Mouse (Mus musculus) ovary, adult 18-20 months (tissue): ENCODE results near the gene Sbk2.
"Not testable (repeated sequence)": the region's sequence is repeated elsewhere in the genome, so short reads cannot be mapped to it uniquely, and the experiment has no call there.

Source experiments
- DNase-seq: peaks from one replicate; pipeline ENCODE4 v3.0.0; 2022; ENCODE audit warnings: low spot score, mixed read lengths

Gene Sbk2

GRCm38 (mm10) chr7:4964272-4964671 lies at the start of gene Sbk2:
Sbk2 (minus strand) TSS chr7:4964406.
- DNase-seq: peak; percentile 76

DNA sequence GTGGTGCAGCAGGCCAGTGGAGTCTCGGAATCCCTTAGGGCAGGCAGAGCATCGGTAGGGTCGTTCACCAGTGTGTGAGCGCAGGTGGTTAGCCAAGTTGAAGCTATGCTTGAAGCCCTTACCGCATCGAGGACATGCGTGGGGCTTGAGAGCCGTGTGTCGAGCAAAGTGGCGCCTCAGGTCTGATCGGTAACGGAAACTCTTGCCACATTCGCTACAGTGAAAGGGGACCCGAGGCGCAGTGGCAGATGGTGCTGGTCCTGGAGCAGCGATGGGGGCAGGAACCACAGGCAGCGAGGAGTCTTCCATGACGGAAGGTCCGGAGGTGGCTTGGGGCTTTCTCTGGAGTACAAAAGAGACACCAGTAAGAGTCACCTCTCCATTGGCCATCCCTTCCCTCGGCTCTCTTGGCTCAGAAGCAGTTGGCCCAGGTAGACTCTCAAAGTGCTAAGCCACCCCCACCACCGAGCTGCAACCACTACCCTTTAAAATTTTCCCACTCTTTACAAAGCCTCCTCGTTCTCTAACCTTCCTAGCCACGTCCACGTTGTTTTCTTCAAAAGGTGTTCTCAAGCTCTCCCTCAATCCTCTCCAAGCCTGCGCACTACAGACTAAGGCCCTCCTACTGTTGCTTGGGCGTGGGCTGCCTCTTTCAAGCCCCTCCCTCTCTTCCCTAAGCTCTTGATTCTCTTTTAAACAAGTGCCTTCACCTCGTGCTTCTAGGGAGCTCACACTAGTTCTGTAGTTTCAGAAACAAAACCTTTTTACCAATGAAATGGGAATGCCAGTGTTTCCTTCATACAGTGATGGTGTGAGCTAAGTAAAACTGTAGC lies 48.7 kb upstream of the Sbk2 start:
- DNase-seq: no peak

DNA sequence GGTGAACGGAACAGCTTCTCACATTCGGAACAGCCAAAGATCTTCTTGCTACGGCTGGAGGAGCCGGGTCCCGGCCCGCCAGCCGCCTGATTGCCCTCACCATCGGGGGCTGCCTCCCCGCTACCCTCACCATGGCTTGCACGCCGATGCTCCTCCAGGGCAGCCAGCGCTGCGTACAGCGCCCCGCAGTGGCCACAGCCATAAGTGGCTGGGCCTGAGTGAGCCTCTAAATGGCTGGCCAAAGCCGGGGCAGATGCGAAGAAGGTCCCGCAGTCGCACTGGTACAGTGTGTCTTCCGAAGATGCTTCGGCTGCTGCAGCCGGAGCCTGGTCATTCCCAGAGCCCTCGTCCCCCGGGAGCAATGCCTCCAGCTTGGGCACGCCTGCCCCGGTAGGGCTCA lies 44.0 kb upstream of the Sbk2 start:
- DNase-seq: no peak

DNA sequence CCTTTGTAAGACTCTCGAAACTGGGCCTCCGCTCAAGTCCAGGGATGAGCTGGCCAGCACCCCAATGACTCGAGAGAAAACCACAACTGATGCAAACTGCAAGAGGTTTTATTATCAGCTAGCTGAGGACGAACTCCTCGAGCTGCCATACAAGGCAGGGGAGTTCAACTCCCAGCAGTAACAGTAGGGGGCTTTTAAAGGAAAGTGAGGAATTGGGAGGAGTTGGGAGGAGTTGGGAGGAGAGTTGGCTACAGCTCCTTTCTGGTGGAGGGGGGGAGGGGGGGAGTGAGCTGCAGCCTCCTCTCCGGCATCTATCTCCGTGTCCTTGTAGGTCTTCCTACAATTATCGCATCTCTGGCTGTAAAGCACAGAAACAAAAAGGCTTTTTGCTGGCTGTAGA lies 38.7 kb upstream of the Sbk2 start:
- not testable (repeated sequence) for DNase-seq

- no peak for DNase-seq
Observed at GRCm38 (mm10) chr7:4999876-5000275, 35.7 kb upstream of the Sbk2 start.

DNA sequence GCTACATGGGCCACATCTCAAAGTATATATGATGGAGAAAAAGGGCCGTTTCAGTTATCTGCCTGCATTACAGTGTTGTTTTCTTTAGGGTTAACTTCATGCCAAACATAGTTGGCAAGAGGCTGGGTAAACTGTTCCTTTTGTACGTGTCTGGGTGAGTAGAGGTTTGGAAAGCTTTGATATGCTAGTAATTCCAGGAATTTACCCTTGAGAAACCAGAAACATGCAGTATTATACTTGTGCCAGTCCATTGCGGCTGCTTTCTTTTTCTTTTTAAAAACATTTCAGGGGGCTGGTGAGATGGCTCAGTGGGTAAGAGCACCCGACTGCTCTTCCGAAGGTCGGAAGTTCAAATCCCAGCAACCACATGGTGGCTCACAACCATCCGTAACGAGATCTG lies 32.7 kb upstream of the Sbk2 start:
- no peak for DNase-seq

GRCm38 (mm10) chr7:4996003-4996895 lies 32.0 kb upstream of the Sbk2 start, which contains the start of gene Zfp579:
Zfp579 (minus strand) TSS chr7:4996158.
- peak; percentile 87 for DNase-seq

DNA sequence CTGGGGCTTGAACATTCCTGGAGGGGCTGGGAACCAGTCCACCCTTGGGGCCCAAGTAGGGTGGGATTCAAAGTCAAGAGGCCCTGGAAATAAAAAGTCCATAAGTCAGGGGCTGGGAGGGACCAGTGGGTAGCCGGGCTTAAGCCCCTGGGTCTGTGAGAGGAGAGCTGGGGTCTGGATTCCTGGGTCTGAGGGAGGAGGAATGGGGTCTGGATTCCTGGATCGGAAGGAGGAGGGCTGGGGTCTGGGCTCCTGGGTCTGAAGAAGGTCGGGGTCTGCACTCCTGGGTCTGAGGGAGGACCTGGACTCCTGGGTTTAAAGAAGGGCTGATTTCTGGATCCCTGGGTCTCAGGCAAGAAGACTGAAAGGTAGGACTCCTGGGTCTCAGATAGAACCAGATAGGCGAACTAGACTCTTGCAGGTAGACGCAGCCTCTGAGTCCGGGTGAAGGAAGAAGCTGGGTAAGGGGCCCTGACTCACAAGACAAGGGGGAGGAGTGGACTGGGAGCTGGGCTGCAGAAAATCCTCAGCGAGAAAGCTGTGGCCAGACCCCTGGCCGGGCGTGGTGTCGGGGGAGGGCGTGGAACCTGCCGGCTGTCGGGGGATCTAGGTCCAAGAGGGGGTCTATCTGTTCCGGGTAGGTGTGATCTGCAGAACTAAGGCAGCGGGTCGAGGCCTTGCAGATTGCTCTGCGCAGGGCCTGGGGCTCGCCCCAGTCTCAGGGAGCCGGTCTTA lies 31.2 kb upstream of the Sbk2 start:
- DNase-seq: no peak

GRCm38 (mm10) chr7:4993999-4994788 lies 30.0 kb upstream of the Sbk2 start:
- DNase-seq: no peak

DNA sequence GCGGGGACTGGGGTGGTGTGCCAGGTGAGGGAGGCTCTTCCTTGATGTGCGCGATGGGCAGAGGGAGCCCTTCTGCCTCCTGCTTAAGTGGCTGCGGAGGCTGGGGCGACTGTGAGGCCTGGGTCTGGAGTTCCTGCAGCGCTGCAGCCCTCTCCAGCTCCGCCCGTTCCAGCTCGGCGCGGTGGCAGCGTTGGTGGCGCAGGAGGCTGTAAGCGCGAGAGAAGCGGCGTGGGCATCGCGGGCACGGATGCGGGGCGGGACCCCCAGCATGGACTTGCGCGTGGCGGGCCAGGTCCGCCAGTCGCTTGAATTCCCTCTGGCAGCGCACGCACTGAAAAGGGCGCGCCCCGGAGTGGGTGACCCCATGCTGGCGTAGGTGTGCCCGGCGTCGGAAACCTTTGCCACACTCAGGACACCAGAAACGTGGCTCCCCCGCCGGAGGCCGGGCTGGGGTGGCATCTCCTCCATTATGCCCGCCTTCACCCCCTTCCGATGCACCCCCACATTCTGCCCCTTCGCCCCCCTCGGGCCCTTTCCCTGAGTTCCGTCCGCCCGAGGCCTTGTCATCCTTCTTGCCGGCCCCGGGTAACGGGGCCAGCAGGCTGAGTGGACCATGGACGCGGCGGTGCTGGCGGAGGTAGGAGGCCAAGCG lies 29.3 kb upstream of the Sbk2 start:
- no peak for DNase-seq

- DNase-seq: no peak
Observed at GRCm38 (mm10) chr7:4988250-4988649, 24.0 kb upstream of the Sbk2 start.

- no peak for DNase-seq
Observed at GRCm38 (mm10) chr7:4976832-4977231, 12.6 kb upstream of the Sbk2 start.

GRCm38 (mm10) chr7:4975455-4975854 lies 11.2 kb upstream of the Sbk2 start:
- DNase-seq: no peak

- no peak for DNase-seq
Observed at GRCm38 (mm10) chr7:4972321-4973047, 8.3 kb upstream of the Sbk2 start.

- no peak for DNase-seq
Observed at GRCm38 (mm10) chr7:4971710-4972109, 7.5 kb upstream of the Sbk2 start.

DNA sequence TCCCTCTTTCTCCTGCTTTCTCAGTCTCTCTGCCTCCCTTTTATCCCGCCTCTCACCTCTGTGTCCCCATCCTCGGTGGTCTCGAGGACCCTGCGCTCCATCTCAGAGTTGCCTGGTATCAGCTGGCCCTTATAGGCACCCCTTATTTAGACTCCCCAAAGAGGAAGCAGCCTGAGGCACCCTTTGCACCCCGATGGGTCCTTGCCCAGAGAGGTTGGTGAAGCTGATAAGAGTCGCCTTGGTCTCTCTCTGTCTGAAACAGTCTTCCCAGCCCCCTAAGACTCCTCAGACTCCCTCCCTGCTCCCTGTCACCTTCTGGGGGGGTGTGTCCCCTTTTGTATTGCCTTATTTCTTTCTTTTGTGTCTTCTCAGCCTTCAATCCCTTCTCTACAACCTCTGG lies 6.9 kb upstream of the Sbk2 start, which contains the start of gene Sbk3:
Sbk3 (minus strand) TSS at position 101 of the 400 bp plus-strand sequence.
- DNase-seq: no peak

DNA sequence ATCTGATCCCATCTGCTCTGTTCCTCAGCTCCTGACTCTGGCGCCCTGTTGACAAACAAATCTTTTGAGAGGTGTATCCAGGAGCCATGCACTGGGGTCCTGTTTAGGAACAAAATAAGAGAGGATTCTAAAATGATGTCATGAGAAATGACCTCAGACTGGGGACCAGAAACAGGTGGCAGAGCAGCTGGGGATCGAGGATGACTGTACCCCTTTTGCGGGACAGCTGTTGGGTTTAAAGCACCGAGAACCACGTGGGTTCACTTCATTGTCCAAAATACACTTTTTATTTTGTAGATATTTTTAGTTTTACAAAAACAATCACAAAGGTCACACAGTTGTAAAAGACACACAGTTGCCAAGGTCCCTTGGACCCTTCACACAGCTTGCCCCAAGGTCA lies 782 bp upstream of the Sbk2 start:
- DNase-seq: no peak

- no peak for DNase-seq
Observed at GRCm38 (mm10) chr7:4963527-4963926, 679 bp downstream of the Sbk2 start.

DNA sequence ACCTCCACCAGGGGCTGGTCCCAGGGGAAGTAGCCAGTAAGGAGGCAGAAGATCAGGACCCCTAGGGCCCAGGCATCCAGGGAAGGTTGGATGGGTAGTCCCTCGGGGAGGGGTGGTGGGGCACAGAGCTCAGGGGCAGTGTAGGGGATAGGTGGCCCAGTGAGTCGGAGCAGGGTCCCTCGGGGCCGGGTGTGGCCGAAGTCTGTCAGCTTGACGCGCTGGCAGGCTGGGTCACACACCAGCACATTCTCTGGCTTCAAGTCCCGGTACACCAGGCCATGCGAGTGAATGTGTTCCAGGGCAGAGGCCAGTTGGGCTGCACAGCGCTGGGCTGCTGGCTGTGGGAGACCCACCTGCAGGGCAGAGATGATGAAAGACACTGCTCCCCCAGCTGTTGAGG lies 6.8 kb downstream of the Sbk2 start:
- DNase-seq: no peak

GRCm38 (mm10) chr7:4953815-4954445 lies 10.3 kb downstream of the Sbk2 start:
- no peak for DNase-seq
